Mouse (Mus musculus) embryonic fibroblast, embryonic 13.5 days (primary cell): ENCODE measurements around the gene Ino80.

Experiments used
- CTCF ChIP-seq: IDR thresholded peaks from 2 replicates; pipeline ENCODE4 v1.5.1; 2011; ENCODE audit warnings: mild to moderate bottlenecking, control low read depth, low read length, moderate library complexity, borderline replicate concordance; ENCODE audit not compliant: insufficient read depth
- POLR2A ChIP-seq: IDR thresholded peaks from 2 replicates; pipeline ENCODE4 v1.6.1; 2011; ENCODE audit warnings: low read depth, mild to moderate bottlenecking, control low read depth, low read length, moderate library complexity

- TF ChIP-seq CTCF (no peak), POLR2A (no peak)
These were observed 89.2 kb downstream of the Ino80 start for GRCm38 (mm10) chr2:119388266-119388665.
